Mouse (Mus musculus) lung, embryonic 14.5 days (tissue): ENCODE data around the gene Hrh2. TPM values are rescaled to one million over a fixed set of nuclear protein-coding genes. Genes with fewer than 3 reads are reported as not detected.

Source experiments
- ATAC-seq: fragments of 200-750 bp; cut with Nextera tagmentation; 2 replicates; pipeline ENCODE4 v1.8.0; 2017; ENCODE audit warnings: mild to moderate bottlenecking, moderate TSS enrichment, moderate library complexity; ENCODE audit not compliant: insufficient read depth
- DNase-seq: peaks from one replicate; pipeline ENCODE4 v3.0.0-alpha.2; 2015
- H3K27ac ChIP-seq: fragments of 300-500 bp; sonication (generic); 2 replicates; pipeline ENCODE4 v1.5.1; 2014; ENCODE audit warnings: low read depth, mild to moderate bottlenecking, moderate library complexity
- H3K27me3 ChIP-seq: fragments of 300-500 bp; sonication (generic); 2 replicates; pipeline ENCODE4 v1.6.1; 2014; ENCODE audit warnings: low read length, control low read depth; ENCODE audit not compliant: insufficient read depth
- H3K36me3 ChIP-seq: fragments of 300-500 bp; sonication (generic); 2 replicates; pipeline ENCODE4 v1.6.1; 2014; ENCODE audit warnings: control low read depth; ENCODE audit not compliant: insufficient read depth
- H3K4me1 ChIP-seq: fragments of 300-500 bp; sonication (generic); 2 replicates; pipeline ENCODE4 v1.6.1; 2014; ENCODE audit warnings: antibody characterized with exemption, control low read depth; ENCODE audit not compliant: insufficient read depth
- H3K4me2 ChIP-seq: fragments of 300-500 bp; sonication (generic); 2 replicates; pipeline ENCODE4 v1.6.1; 2014; ENCODE audit warnings: mild to moderate bottlenecking
- H3K4me3 ChIP-seq: fragments of 300-500 bp; sonication (generic); 2 replicates; pipeline ENCODE4 v1.5.1; 2014; ENCODE audit warnings: low read depth, low read length
- H3K9ac ChIP-seq: fragments of 300-500 bp; sonication (generic); 2 replicates; pipeline ENCODE4 v1.6.1; 2014
- H3K9me3 ChIP-seq: fragments of 300-500 bp; sonication (generic); 2 replicates; pipeline ENCODE4 v1.6.1; 2016; ENCODE audit warnings: low read depth, low read length, control low read depth
- CTCF ChIP-seq: IDR thresholded peaks from 2 replicates; pipeline ENCODE4 v1.5.1; 2016; ENCODE audit warnings: antibody characterized with exemption, low read depth
- WGBS: fragments of 180-500 bp; shearing (Covaris S2); extraction: QIAGEN DNeasy Blood & Tissue Kit; methylation state at CpG from one replicate; pipeline ENCODE4 v1.1.7; 2014; 5-methylcytosine and 5-hydroxymethylcytosine counted together
- polyA plus RNA-seq: library from polyadenylated mRNA; unstranded; fragments of >200 nt; fragmentation: Nextera tagmentation; extraction: Ambion mirVana; gene quantifications from 2 replicates; pipeline ENCODE4 v1.2.1, GENCODE M21; 2014

Hrh2 gene
- polyA plus RNA-seq, 1 experiment from 2014 or later = not detected

DNA sequence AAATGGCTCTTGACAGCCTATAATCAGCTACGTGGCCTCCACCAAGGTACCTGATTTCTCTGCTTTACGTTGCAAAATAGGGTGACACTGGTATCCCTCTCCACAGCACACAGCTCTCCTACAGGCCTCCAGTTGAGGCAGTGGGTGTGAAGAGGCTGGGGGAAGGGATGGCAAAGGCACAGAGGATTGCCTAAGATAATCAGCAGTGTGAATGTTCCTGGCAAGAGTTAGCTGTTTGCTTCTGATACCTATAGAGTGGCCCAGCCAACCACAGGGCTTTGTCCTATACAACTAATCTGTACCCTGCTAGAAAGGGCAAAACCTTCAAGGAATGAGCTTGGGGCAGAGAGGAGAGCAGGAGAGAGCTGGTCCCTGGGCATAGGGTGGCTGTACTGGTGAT lies 11.5 kb downstream of the Hrh2 start:
- H3K4me3 ChIP-seq = no peak overlapping the region
- H3K27ac ChIP-seq = no peak overlapping the region
- H3K4me1 ChIP-seq = no peaks in the 10 kb centered on the region
- H3K4me2 ChIP-seq = no peak overlapping the region
- WGBS = 79% methylated on average over 2 of the region's 2 CpGs
- no peak overlapping the region for H3K9ac ChIP-seq
- no peaks in the 10 kb centered on the region for H3K27me3 ChIP-seq
- H3K9me3 ChIP-seq = no peaks in the 10 kb centered on the region
- DNase-seq (no peak), ATAC-seq (no peak)
- no peaks in the 10 kb centered on the region for H3K36me3 ChIP-seq
- TF ChIP-seq CTCF = no peak

DNA sequence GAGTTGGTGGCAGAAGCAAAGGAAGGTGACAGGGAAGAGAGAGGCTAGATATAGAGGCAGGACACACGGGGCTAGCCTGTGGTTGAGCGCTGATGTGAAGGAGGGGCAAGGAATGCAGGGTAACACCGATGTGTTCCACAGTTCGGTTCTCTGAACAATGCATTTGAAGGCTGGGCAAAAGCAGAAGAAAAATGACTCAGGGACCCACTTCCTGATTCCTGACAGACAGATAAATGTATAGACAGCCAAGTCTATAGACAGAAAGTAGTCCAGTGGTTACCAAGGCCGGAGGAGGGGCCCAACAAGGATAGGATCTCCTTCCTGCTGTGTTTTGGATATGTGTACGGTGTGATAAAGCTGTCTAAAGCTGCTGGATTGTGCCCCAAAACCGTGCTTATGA lies 13.3 kb downstream of the Hrh2 start:
- H3K27ac ChIP-seq = no peak overlapping the region
- H3K4me3 ChIP-seq = no peak overlapping the region
- no peak overlapping the region for H3K4me2 ChIP-seq
- no peaks in the 10 kb centered on the region for H3K36me3 ChIP-seq
- no peak for TF ChIP-seq CTCF
- H3K9ac ChIP-seq = no peak overlapping the region
- no peak for ATAC-seq
- H3K9me3 ChIP-seq = no peaks in the 10 kb centered on the region
- no peak for DNase-seq
- no peaks in the 10 kb centered on the region for H3K27me3 ChIP-seq
- WGBS = 67% methylated on average over 7 of the region's 7 CpGs
- H3K4me1 ChIP-seq = no peaks in the 10 kb centered on the region

DNA sequence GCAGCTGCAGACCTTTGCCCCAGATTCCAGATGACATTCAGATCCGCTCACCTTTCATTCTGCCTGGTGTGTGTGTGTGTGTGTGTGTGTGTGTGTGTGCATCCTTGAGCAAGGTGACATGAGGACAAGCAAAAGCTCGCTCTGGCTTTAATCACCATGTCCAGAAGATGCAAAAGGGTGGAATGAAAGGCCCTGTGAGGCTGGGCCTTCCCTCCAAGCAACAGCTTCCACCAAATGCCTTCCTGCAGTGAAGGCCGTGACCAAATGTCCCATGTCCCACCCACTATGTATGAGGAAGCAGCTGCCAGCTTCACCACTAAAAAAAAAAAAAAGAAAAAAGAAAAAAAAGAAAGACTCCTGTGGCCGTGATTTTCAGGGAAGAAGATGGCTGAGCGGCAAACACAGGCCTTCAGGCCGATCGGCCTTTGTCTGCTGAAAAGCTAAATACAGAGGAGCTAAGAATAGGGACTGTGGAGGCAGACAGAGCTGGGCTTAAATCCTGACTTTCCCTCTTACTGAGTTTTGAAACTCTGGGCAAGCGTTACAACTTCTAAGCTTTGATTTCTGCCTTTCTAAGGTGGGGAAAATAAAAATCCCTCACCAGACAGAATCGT lies 14.3 kb downstream of the Hrh2 start:
- H3K4me1 ChIP-seq = no peaks in the 10 kb centered on the region
- DNase-seq (no peak), ATAC-seq (no peak)
- H3K36me3 ChIP-seq = no peaks in the 10 kb centered on the region
- no peak overlapping the region for H3K9ac ChIP-seq
- no peak overlapping the region for H3K27ac ChIP-seq
- no peaks in the 10 kb centered on the region for H3K27me3 ChIP-seq
- WGBS = 69% methylated on average over 9 of the region's 9 CpGs
- H3K9me3 ChIP-seq = no peaks in the 10 kb centered on the region
- no peak for TF ChIP-seq CTCF
- no peak overlapping the region for H3K4me2 ChIP-seq
- H3K4me3 ChIP-seq = no peak overlapping the region

DNA sequence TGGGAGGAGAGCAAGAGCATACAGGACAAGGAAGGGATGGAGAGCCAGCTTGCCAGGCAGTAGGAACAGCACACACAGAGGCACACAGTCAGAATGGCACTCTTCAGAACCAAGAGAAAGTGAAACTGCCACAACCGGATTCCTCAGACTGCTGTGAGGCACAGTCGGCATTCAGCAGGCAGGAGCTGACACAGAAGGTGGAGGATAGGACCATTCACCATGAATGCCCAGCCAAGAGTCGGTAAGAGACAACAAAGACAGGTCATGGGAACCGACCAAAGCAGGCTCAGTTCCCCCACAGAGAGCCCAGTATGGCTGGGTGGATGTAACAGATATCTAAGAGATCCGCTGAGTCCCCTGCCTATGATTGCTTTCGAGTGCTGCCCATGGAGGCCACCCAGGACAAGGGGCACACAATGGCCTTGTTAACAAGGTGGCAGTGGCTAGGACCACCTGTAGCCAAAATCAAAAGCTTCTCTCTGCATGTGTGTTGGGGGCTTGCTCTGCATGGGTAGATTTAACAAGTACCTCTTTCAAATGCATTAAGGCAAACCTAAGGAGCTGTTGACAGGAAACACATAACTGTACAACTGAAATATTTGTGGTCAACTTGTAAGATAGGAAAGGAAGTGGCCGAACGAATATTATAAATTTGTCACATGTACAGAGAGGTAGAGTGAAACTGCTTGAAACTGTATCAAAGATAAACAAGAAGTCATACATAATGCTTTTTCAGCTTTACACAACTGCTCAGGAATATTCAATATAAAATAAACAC lies 17.7 kb downstream of the Hrh2 start:
- no peaks in the 10 kb centered on the region for H3K4me1 ChIP-seq
- H3K4me3 ChIP-seq = no peak overlapping the region
- DNase-seq (no peak), ATAC-seq (no peak)
- H3K36me3 ChIP-seq = no peaks in the 10 kb centered on the region
- no peak overlapping the region for H3K9ac ChIP-seq
- H3K27me3 ChIP-seq = no peaks in the 10 kb centered on the region
- no peak for TF ChIP-seq CTCF
- no peak overlapping the region for H3K4me2 ChIP-seq
- H3K27ac ChIP-seq = no peak overlapping the region
- WGBS = 50% methylated on average over 8 of the region's 8 CpGs
- no peaks in the 10 kb centered on the region for H3K9me3 ChIP-seq

DNA sequence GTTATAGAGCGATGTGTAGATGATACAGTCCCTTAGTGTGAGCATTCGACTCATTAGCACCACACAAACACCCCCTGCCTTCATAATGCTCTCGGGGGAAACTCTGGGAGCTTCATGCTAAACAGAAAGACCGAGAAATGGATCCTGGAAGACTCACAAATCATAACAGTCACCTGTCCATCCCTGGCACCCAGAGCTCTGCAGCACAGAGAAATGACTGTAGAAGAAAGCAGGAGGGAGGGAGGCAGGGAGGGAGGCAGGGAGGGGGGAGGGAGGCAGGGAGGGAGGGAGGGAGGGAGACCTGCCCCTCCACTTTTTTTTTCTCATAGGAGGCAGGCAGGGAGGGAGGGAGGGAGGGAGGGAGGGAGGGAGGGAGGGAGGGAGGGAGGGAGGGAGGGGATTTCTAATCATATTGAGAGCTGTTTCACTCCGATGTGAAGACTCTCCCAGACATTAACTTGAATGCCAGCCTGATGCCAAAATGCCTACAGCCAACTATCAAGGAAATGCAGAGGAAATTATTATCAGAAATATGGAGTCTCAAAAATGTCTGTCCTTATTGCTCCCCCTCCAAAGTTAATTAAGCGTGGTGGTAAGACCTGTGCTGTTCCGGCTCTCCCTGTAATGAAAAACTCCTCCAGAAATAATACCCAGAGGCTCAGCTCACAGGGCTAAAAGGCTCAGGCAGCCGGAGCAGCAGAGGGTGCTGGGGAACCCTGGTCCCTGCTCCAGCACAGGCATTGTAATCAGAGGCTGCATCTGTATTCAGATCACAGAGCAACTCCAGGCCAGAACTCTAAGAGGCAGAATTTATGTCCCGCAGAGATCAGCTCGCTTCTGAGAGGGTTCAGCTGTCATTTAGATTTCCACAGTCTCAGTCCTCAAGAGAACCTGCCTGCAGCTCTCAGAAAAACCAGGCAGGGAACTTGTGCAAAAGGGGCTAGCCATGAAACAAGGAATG lies 19.9 kb downstream of the Hrh2 start:
- WGBS = 44% methylated on average over 10 of the region's 10 CpGs

DNA sequence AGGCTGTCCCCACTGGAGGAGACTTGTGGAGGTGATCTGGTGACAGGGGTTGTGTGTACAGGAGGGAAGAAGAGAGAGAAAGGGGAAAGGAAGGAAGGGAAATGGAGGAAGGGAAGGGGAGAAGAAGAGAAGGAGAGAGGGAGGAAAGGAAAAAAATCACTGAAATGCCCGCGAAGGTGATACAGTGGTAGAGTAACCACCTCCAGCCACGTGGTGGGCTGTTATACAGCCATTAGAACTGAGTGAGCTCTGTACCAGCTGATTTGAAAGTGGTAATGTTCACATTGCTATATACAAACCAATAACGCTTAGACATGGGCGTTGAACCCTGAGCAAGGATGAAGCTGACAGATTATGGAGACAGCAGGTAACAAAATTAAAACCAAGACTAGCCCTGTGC lies 20.6 kb downstream of the Hrh2 start:
- H3K9ac ChIP-seq = no peak overlapping the region
- H3K4me1 ChIP-seq = no peaks in the 10 kb centered on the region
- DNase-seq = no peak
- H3K4me2 ChIP-seq = no peak overlapping the region
- no peaks in the 10 kb centered on the region for H3K36me3 ChIP-seq
- WGBS = 66% methylated on average over 5 of the region's 5 CpGs
- no peak for ATAC-seq
- no peak overlapping the region for H3K4me3 ChIP-seq
- no peaks in the 10 kb centered on the region for H3K27me3 ChIP-seq
- TF ChIP-seq CTCF = no peak
- H3K9me3 ChIP-seq = no peaks in the 10 kb centered on the region
- H3K27ac ChIP-seq = no peak overlapping the region

More for the DNA sequence above, 19.9 kb downstream of the Hrh2 start:
- no peak overlapping the region for H3K9ac ChIP-seq
- no peaks in the 10 kb centered on the region for H3K36me3 ChIP-seq
- H3K9me3 ChIP-seq = no peaks in the 10 kb centered on the region
- no peaks in the 10 kb centered on the region for H3K27me3 ChIP-seq
- ATAC-seq (no peak), DNase-seq (no peak)
- H3K4me2 ChIP-seq = no peak overlapping the region
- H3K4me3 ChIP-seq = no peak overlapping the region
- H3K4me1 ChIP-seq = no peaks in the 10 kb centered on the region
- no peak for TF ChIP-seq CTCF
- no peak overlapping the region for H3K27ac ChIP-seq

DNA sequence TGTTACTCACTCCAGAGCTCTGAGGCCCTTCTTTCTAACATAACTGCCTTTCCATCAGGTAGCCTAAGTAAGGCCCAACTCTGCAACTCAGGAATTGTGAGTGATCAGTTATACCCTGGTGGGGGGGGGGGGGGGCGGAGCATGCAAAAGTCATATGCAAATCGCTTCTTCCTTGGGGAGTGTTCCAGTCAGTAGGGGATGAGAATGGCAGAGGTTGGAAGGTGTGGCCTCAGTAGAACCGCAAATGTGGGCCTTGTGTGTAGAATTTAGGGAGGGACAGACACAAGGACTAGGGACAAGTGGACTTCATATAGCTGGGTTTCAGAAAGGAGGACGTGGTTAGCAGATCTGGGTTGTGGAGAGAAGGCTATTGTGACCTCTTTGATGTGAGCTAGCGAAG lies 23.3 kb downstream of the Hrh2 start:
- ATAC-seq (no peak), DNase-seq (no peak)
- 48% methylated on average over 5 of the region's 5 CpGs for WGBS
- no peaks in the 10 kb centered on the region for H3K4me1 ChIP-seq
- H3K4me3 ChIP-seq = no peak overlapping the region
- H3K9ac ChIP-seq = no peak overlapping the region
- H3K4me2 ChIP-seq = no peak overlapping the region
- no peaks in the 10 kb centered on the region for H3K36me3 ChIP-seq
- TF ChIP-seq CTCF = no peak
- H3K27me3 ChIP-seq = no peaks in the 10 kb centered on the region
- H3K27ac ChIP-seq = no peak overlapping the region
- no peaks in the 10 kb centered on the region for H3K9me3 ChIP-seq
